Mouse (Mus musculus): ENCODE data around the gene Olfr525.

- TF ChIP-seq POLR2A (IDR thresholded peaks at IDR 0.05; ENCODE audit: insufficient read length, low read depth) (no peak), USF1 (IDR thresholded peaks at IDR 0.05; ENCODE audit: low read depth) (no peak), POLR2AphosphoS2 (IDR thresholded peaks at IDR 0.05; ENCODE audit: insufficient read length, low read depth) (no peak), TCF12 (IDR thresholded peaks at IDR 0.05; ENCODE audit: insufficient read depth, poor library complexity, severe bottlenecking) (no peak), E2F4 (IDR thresholded peaks at IDR 0.05; ENCODE audit: insufficient read depth) (no peak), REST (IDR thresholded peaks at IDR 0.05; ENCODE audit: insufficient read depth, insufficient read length) (no peak), MAX (IDR thresholded peaks at IDR 0.05; ENCODE audit: low read depth) (no peak), MYOD1 (IDR thresholded peaks at IDR 0.05; ENCODE audit: control insufficient read depth in 1 of 3, insufficient read length in 2 of 3, low read depth in 2 of 3) (no peak), MYOG (IDR thresholded peaks at IDR 0.05; ENCODE audit: control insufficient read depth in 1 of 3, insufficient read depth in 1 of 3, insufficient read length in 2 of 3, low read depth in 2 of 3) (no peak), SRF (IDR thresholded peaks at IDR 0.05; ENCODE audit: control insufficient read depth, insufficient read length, low read depth) (no peak)
These were observed 55.6 kb downstream of the Olfr525 start, which contains the start of gene Olfr530 for GRCm38 (mm10) chr7:140376231-140376630.
